Mouse (Mus musculus) liver, adult 2 months (tissue): ENCODE measurements around the gene Sh3d19.

ENCODE experiments used
- CTCF ChIP-seq: fragments of 200-500 bp; IDR thresholded peaks from 2 replicates; pipeline ENCODE4 v1.5.1; 2011; ENCODE audit warnings: low read depth, low read length, control low read depth
- POLR2A ChIP-seq: fragments of 200-500 bp; IDR thresholded peaks from 2 replicates; pipeline ENCODE4 v1.6.1; 2011; ENCODE audit warnings: low read length, control low read depth; ENCODE audit not compliant: insufficient read depth; ENCODE audit errors: extremely low read depth

DNA sequence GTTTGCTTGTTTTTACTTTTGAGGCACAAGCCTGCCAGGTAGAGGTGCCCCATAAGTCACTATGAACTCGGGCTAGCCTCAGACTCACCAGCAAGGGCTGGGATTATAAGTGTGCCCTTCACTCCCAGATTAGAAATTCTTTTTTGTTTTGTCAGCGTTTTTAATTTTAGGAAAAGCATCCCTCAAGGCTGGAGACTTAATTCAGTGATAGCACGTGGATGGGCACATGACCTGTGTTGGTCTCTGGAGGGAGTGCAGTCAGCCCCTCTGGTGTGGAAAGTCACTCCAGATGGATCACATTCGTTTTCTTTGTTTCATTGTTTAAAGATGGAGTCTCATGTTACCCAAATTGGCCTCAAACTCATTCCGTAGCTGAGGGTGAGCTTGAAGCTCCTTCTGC, 102.0 kb downstream of the Sh3d19 start:
- TF ChIP-seq CTCF (no peak), POLR2A (no peak)
